Mouse (Mus musculus): ENCODE results near the gene Cldn19. TPM values are rescaled to one million over a fixed set of nuclear protein-coding genes. Genes with fewer than 3 reads are reported as not detected.

Gene Cldn19
- 0.44 TPM for polyA plus RNA-seq (2017; shearing (Covaris generic))

GRCm38 (mm10) chr4:119255351-119255750 is at the start of gene Cldn19:
TSS of gene Cldn19 (plus strand) at chr4:119255414.

DNA sequence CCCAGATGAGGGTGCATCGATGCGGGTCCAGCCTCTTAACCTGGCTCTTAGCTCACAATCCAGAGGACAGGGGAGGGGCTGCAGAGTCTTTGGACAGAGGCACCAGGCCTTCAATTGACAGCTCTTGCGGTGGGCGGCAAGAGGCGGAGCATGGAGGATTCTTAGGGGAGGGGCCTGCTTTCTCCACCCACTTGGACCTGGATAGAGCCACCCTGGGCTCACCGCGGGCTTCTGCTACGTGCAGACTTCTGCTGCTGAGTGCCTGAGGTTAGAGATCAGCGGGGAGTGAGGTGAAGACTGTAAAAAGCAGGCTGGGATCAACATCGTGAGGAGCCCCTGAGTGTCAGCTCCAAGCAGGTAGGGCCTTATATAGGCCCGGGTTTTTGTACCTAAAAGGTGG is 37.0 kb upstream of the Cldn19 start, which contains the start of gene Tmem269:
Gene Tmem269, minus strand, starts transcription at position 49 of the 400 bp plus-strand sequence.

GRCm38 (mm10) chr4:119232410-119233255 is 22.6 kb upstream of the Cldn19 start, which contains the start of the genes AU022252 and P3h1:
TSS of gene AU022252 (minus strand) at chr4:119232712.
TSS of gene P3h1 (plus strand) at chr4:119232915.

GRCm38 (mm10) chr4:119294415-119295133 is 39.4 kb downstream of the Cldn19 start, which contains the start of gene Ybx1:
TSS of gene Ybx1 (minus strand) at chr4:119294604.

Other genes with a start within 250 kb of the Cldn19 start
- 94.9 TPM for gene Slc2a1, start 146.7 kb upstream of the Cldn19 start, polyA plus RNA-seq (2017; shearing (Covaris generic))
- 1.9 TPM for gene Zfp691, start 81.2 kb upstream of the Cldn19 start, polyA plus RNA-seq (2017; shearing (Covaris generic))
- 1.3 TPM for gene Ermap, start 65.4 kb upstream of the Cldn19 start, polyA plus RNA-seq (2017; shearing (Covaris generic))
- 32.4 TPM for gene Svbp, start 60.1 kb upstream of the Cldn19 start, polyA plus RNA-seq (2017; shearing (Covaris generic))
- 0.63 TPM for gene Tmem269, start 37.2 kb upstream of the Cldn19 start, polyA plus RNA-seq (2017; shearing (Covaris generic))
- gene AU022252, start 22.7 kb upstream of the Cldn19 start, polyA plus RNA-seq (2017; shearing (Covaris generic)) = 11.3 TPM
- gene P3h1, start 22.5 kb upstream of the Cldn19 start, polyA plus RNA-seq (2017; shearing (Covaris generic)) = 1.5 TPM
- 445 TPM for gene Ybx1, start 39.2 kb downstream of the Cldn19 start, polyA plus RNA-seq (2017; shearing (Covaris generic))
- 21.6 TPM for gene Ppih, start 65.1 kb downstream of the Cldn19 start, polyA plus RNA-seq (2017; shearing (Covaris generic))
- 0.71 TPM for gene Ccdc30, start 160.1 kb downstream of the Cldn19 start, polyA plus RNA-seq (2017; shearing (Covaris generic))
- gene Ppcs, start 167.0 kb downstream of the Cldn19 start, polyA plus RNA-seq (2017; shearing (Covaris generic)) = 12.0 TPM
- not detected for gene Zmynd12, start 167.4 kb downstream of the Cldn19 start, polyA plus RNA-seq (2017; shearing (Covaris generic))
- gene Rimkla, start 237.2 kb downstream of the Cldn19 start, polyA plus RNA-seq (2017; shearing (Covaris generic)) = 0.94 TPM